Mouse (Mus musculus) C2C12 (cell line): ENCODE data around the gene Krt33b. TPM values are rescaled to one million over a fixed set of nuclear protein-coding genes. Genes with fewer than 3 reads are reported as not detected.

Source experiments
- H3K27me3 ChIP-seq: one replicate; pipeline ENCODE4 v1.6.1; 2011; ENCODE audit not compliant: control insufficient read depth, insufficient read depth, insufficient read length
- H3K36me3 ChIP-seq: one replicate; pipeline ENCODE4 v1.6.1; 2011; ENCODE audit not compliant: control insufficient read depth, insufficient read depth
- H3K4me3 ChIP-seq: one replicate; pipeline ENCODE4 v1.5.1; 2011; ENCODE audit warnings: mild to moderate bottlenecking, control low read depth; ENCODE audit not compliant: poor library complexity, insufficient read depth, severe bottlenecking
- H3K79me2 ChIP-seq: one replicate; pipeline ENCODE4 v1.6.1; 2011; ENCODE audit not compliant: control insufficient read depth, insufficient read depth
- H3K79me3 ChIP-seq: one replicate; pipeline ENCODE4 v1.6.1; 2011; ENCODE audit warnings: low read depth, control low read depth
- H3ac ChIP-seq: one replicate; pipeline ENCODE3; 2011; ENCODE audit warnings: low read depth; ENCODE audit not compliant: control insufficient read depth, insufficient read length
- CEBPB ChIP-seq: IDR thresholded peaks from one replicate; pipeline ENCODE4 v1.6.1; 2011; ENCODE audit warnings: low read depth, mild to moderate bottlenecking, control low read depth, moderate library complexity
- CTCF ChIP-seq: IDR thresholded peaks from one replicate; pipeline ENCODE4 v1.5.1; 2011; ENCODE audit not compliant: control insufficient read depth, insufficient read depth, insufficient read length
- FOSL1 ChIP-seq: IDR thresholded peaks from one replicate; pipeline ENCODE4 v1.8.0; 2011; ENCODE audit warnings: mild to moderate bottlenecking, low read length; ENCODE audit not compliant: poor library complexity, insufficient read depth, severe bottlenecking
- MAX ChIP-seq: IDR thresholded peaks from one replicate; pipeline ENCODE4 v1.6.1; 2011; ENCODE audit warnings: mild to moderate bottlenecking, control low read depth
- MYOD1 ChIP-seq: IDR thresholded peaks from one replicate; pipeline ENCODE4 v1.6.1; 2011; ENCODE audit warnings: low read depth; ENCODE audit not compliant: control insufficient read depth, insufficient read length
- MYOG ChIP-seq: IDR thresholded peaks from one replicate; pipeline ENCODE4 v1.6.1; 2011; ENCODE audit not compliant: control insufficient read depth, insufficient read length; ENCODE audit errors: extremely low read depth
- USF1 ChIP-seq: IDR thresholded peaks from one replicate; pipeline ENCODE4 v1.6.1; 2011; ENCODE audit warnings: low read depth, mild to moderate bottlenecking, control low read depth, moderate library complexity
- polyA plus RNA-seq: library from polyadenylated mRNA; unstranded; fragments of >200 nt; fragmentation: generic; extraction: Trizol; gene quantifications from one replicate; pipeline ENCODE4 v1.2.1, GENCODE M21; 2012; ENCODE audit warnings: missing spikeins

Gene Krt33b
- polyA plus RNA-seq, 1 experiment: not detected

GRCm38 (mm10) chr11:99982731-99983130 lies 46.9 kb downstream of the Krt33b start:
- H3K4me3 ChIP-seq: no peak overlapping the region
- TF ChIP-seq USF1 (no peak), FOSL1 (no peak)
- H3ac ChIP-seq: no peak overlapping the region
- H3K79me3 ChIP-seq: no peaks in the 10 kb centered on the region
- H3K27me3 ChIP-seq: peaks cover 57% of the 10 kb centered on the region
- H3K79me2 ChIP-seq: no peaks in the 10 kb centered on the region
- no peaks in the 10 kb centered on the region for H3K36me3 ChIP-seq

DNA sequence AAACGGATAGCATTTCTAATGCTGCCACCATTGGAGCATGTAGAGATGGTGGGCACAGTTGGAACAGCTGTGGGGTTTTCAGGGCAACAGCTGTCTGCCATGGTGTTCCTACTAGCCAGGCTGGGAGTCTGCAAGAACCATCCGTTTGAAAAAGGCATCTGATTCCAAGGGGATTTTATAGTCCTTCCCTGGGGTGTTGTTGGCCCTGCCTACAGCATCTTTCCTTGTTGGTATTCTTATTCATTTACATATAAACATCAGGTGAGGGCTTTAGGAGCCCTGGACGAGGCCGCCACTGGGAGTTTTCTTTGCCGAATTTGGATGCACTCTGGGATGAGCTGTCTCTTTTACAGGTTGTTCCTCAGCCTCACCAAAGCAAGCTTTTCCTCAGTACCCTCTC lies 50.7 kb downstream of the Krt33b start, which contains the start of gene Krtap29-1:
Gene Krtap29-1 (minus strand): TSS at position 101 of the 400 bp plus-strand sequence.
- TF ChIP-seq MYOG (no peak), FOSL1 (no peak), MYOD1 (no peak), USF1 (no peak), CEBPB (no peak), MAX (no peak), CTCF (no peak)
- no peaks in the 10 kb centered on the region for H3K36me3 ChIP-seq
- H3K27me3 ChIP-seq: peaks cover 39% of the 10 kb centered on the region
- no peaks in the 10 kb centered on the region for H3K79me2 ChIP-seq
- no peak within 1 kb of the TSS for H3ac ChIP-seq
- H3K79me3 ChIP-seq: no peaks in the 10 kb centered on the region
- H3K4me3 ChIP-seq: no peak within 1 kb of the TSS

Other genes with a start within 250 kb of the Krt33b start
- not detected for gene Krtap4-8, start 249.2 kb downstream of the Krt33b start, polyA plus RNA-seq
- not detected for gene Krtap4-9, start 244.7 kb downstream of the Krt33b start, polyA plus RNA-seq
- not detected for gene Gm11596, start 236.4 kb downstream of the Krt33b start, polyA plus RNA-seq
- not detected for gene Gm11569, start 230.9 kb downstream of the Krt33b start, polyA plus RNA-seq
- not detected for gene Gm11554, start 225.4 kb downstream of the Krt33b start, polyA plus RNA-seq
- gene Krtap4-13, start 220.0 kb downstream of the Krt33b start, polyA plus RNA-seq: not detected
- gene Gm11564, start 214.2 kb downstream of the Krt33b start, polyA plus RNA-seq: not detected
- not detected for gene 2300003K06Rik, start 191.8 kb downstream of the Krt33b start, polyA plus RNA-seq
- gene Krtap4-16, start 178.3 kb downstream of the Krt33b start, polyA plus RNA-seq: not detected
- gene Gm11568, start 172.0 kb downstream of the Krt33b start, polyA plus RNA-seq: not detected
- gene Gm11559, start 165.4 kb downstream of the Krt33b start, polyA plus RNA-seq: not detected
- gene Krtap9-1, start 156.5 kb downstream of the Krt33b start, polyA plus RNA-seq: not detected
- gene Gm11567, start 150.7 kb downstream of the Krt33b start, polyA plus RNA-seq: not detected
- gene Krtap31-1, start 121.9 kb downstream of the Krt33b start, polyA plus RNA-seq: not detected
- gene Gm11565, start 115.1 kb downstream of the Krt33b start, polyA plus RNA-seq: not detected
- gene Krtap31-2, start 93.6 kb downstream of the Krt33b start, polyA plus RNA-seq: not detected
- gene Krtap9-5, start 81.4 kb downstream of the Krt33b start, polyA plus RNA-seq: not detected
- not detected for gene Krtap29-1, start 50.8 kb downstream of the Krt33b start, polyA plus RNA-seq
- gene Krtap16-1, start 43.3 kb downstream of the Krt33b start, polyA plus RNA-seq: not detected
- not detected for gene Krtap17-1, start 35.9 kb downstream of the Krt33b start, polyA plus RNA-seq
- gene Krt33a, start 13.7 kb downstream of the Krt33b start, polyA plus RNA-seq: 0.02 TPM
- not detected for gene Krt34, start 11.7 kb upstream of the Krt33b start, polyA plus RNA-seq
- gene Krt31, start 20.7 kb upstream of the Krt33b start, polyA plus RNA-seq: not detected
- gene Krt32, start 58.4 kb upstream of the Krt33b start, polyA plus RNA-seq: not detected
- gene Krt35, start 66.4 kb upstream of the Krt33b start, polyA plus RNA-seq: not detected
- gene Krt36, start 75.8 kb upstream of the Krt33b start, polyA plus RNA-seq: 0.14 TPM
- gene Krt13, start 91.7 kb upstream of the Krt33b start, polyA plus RNA-seq: 20.0 TPM
- gene Krt15, start 106.1 kb upstream of the Krt33b start, polyA plus RNA-seq: 0.02 TPM
- gene Krt19, start 118.8 kb upstream of the Krt33b start, polyA plus RNA-seq: 3.5 TPM
- gene Krt9, start 163.4 kb upstream of the Krt33b start, polyA plus RNA-seq: 1.8 TPM
- 32.4 TPM for gene Krt14, start 177.7 kb upstream of the Krt33b start, polyA plus RNA-seq
- gene Krt16, start 219.0 kb upstream of the Krt33b start, polyA plus RNA-seq: 0.21 TPM
- gene Krt17, start 231.2 kb upstream of the Krt33b start, polyA plus RNA-seq: 0.04 TPM
- gene Krt42, start 240.0 kb upstream of the Krt33b start, polyA plus RNA-seq: not detected